Mouse (Mus musculus) brain, embryonic 14.5 days (tissue): Measurements from ENCODE around the gene Aox1.

Source experiments
- CTCF ChIP-seq: fragments of 200-500 bp; IDR thresholded peaks from 2 replicates; pipeline ENCODE4 v1.5.1; 2012; ENCODE audit warnings: inconsistent platforms, mild to moderate bottlenecking, moderate library complexity, borderline replicate concordance; ENCODE audit not compliant: insufficient read depth, insufficient read length; ENCODE audit errors: extremely low read depth
- POLR2A ChIP-seq: fragments of 200-500 bp; IDR thresholded peaks from 2 replicates; pipeline ENCODE4 v1.6.1; 2012; ENCODE audit warnings: mild to moderate bottlenecking, inconsistent platforms, borderline replicate concordance; ENCODE audit not compliant: poor library complexity, insufficient read depth, insufficient read length, severe bottlenecking; ENCODE audit errors: extremely low read depth

GRCm38 (mm10) chr1:58065606-58066005, 35.9 kb downstream of the Aox1 start:
- no peak for TF ChIP-seq CTCF
- no peak for TF ChIP-seq POLR2A
